Mouse (Mus musculus) kidney, embryonic 16.5 days (tissue): ENCODE results near the gene Dbndd2. TPM values are rescaled to one million over a fixed set of nuclear protein-coding genes. Genes with fewer than 3 reads are reported as not detected.
A peak's percentile ranks its signal among the peaks of the same experiment; 100 is the strongest.

Source experiments
- ATAC-seq: fragments of 200-750 bp; cut with Nextera tagmentation; 2 replicates; pipeline ENCODE4 v1.8.0; 2017; ENCODE audit warnings: moderate TSS enrichment; ENCODE audit not compliant: low FRiP score, low TSS enrichment
- H3K27ac ChIP-seq: fragments of 300-500 bp; sonication (generic); 2 replicates; pipeline ENCODE4 v1.5.1; 2014; ENCODE audit warnings: low read length
- H3K27me3 ChIP-seq: fragments of 300-500 bp; sonication (generic); 2 replicates; pipeline ENCODE4 v1.6.1; 2014; ENCODE audit warnings: low read length, control low read depth, mixed read lengths; ENCODE audit not compliant: insufficient read depth
- H3K36me3 ChIP-seq: fragments of 300-500 bp; sonication (generic); 2 replicates; pipeline ENCODE4 v1.6.1; 2014; ENCODE audit warnings: low read length, control low read depth, mixed read lengths; ENCODE audit not compliant: insufficient read depth
- H3K4me1 ChIP-seq: fragments of 300-500 bp; sonication (generic); 2 replicates; pipeline ENCODE4 v1.6.1; 2014; ENCODE audit warnings: low read length, control low read depth, mixed read lengths; ENCODE audit not compliant: insufficient read depth
- H3K4me2 ChIP-seq: fragments of 300-500 bp; sonication (generic); replicated peaks from 2 replicates; pipeline ENCODE4 v1.6.1; 2014; ENCODE audit warnings: low read depth, low read length
- H3K4me3 ChIP-seq: fragments of 300-500 bp; sonication (generic); 2 replicates; pipeline ENCODE4 v1.5.1; 2014; ENCODE audit warnings: mild to moderate bottlenecking, low read length
- H3K9ac ChIP-seq: fragments of 300-500 bp; sonication (generic); replicated peaks from 2 replicates; pipeline ENCODE4 v1.6.1; 2014; ENCODE audit warnings: low read length
- H3K9me3 ChIP-seq: fragments of 300-500 bp; sonication (generic); 2 replicates; pipeline ENCODE4 v1.6.1; 2016; ENCODE audit warnings: low read length, control low read depth
- WGBS: fragments of 180-500 bp; shearing (Covaris S2); extraction: QIAGEN DNeasy Blood & Tissue Kit; methylation state at CpG from one replicate; pipeline ENCODE4 v1.1.7; 2014; 5-methylcytosine and 5-hydroxymethylcytosine counted together
- polyA plus RNA-seq: library from polyadenylated mRNA; unstranded; fragments of >200 nt; fragmentation: Nextera tagmentation; extraction: Ambion mirVana; gene quantifications from 2 replicates; pipeline ENCODE4 v1.2.1, GENCODE M21; 2015

The Dbndd2 gene
- polyA plus RNA-seq, 1 experiment from 2014 or later: 18.2 TPM

- Histone ChIP-seq H3K4me3 (peak within 1 kb of the TSS; percentile 91), H3K9me3 (no peaks in the 10 kb centered on the region), H3K9ac (peak within 1 kb of the TSS; percentile 83), H3K4me1 (peaks cover 21% of the 10 kb centered on the region), H3K4me2 (peak within 1 kb of the TSS; percentile 75), H3K36me3 (peaks cover 11% of the 10 kb centered on the region; the same call in 1 of the 2 replicates), H3K27me3 (no peaks in the 10 kb centered on the region), H3K27ac (peak within 1 kb of the TSS; percentile 83)
- peak; percentile 98 for ATAC-seq
- under 1% methylated on average over 64 of the region's 79 CpGs for WGBS
Observed at GRCm38 (mm10) chr2:164460745-164461551, 25.0 kb upstream of the Dbndd2 start, which contains the start of gene Gm20458. TSS of gene Gm20458 (plus strand) at chr2:164460967.

- Histone ChIP-seq H3K9me3 (no peaks in the 10 kb centered on the region), H3K4me3 (no peak overlapping the region), H3K36me3 (peaks cover 11% of the 10 kb centered on the region), H3K4me2 (no peak overlapping the region), H3K4me1 (peaks cover 6% of the 10 kb centered on the region), H3K9ac (no peak overlapping the region), H3K27ac (no peak overlapping the region), H3K27me3 (no peaks in the 10 kb centered on the region)
- ATAC-seq: no peak
Observed at GRCm38 (mm10) chr2:164465161-164465560, 20.7 kb upstream of the Dbndd2 start.

GRCm38 (mm10) chr2:164466787-164467186, 19.1 kb upstream of the Dbndd2 start:
- H3K27me3 ChIP-seq: no peaks in the 10 kb centered on the region
- ATAC-seq: no peak
- H3K4me1 ChIP-seq: peaks cover 4% of the 10 kb centered on the region
- no peak overlapping the region for H3K9ac ChIP-seq
- WGBS: 72% methylated on average over 5 of the region's 5 CpGs
- peaks cover 11% of the 10 kb centered on the region for H3K36me3 ChIP-seq
- H3K4me3 ChIP-seq: no peak overlapping the region
- H3K27ac ChIP-seq: no peak overlapping the region
- H3K4me2 ChIP-seq: no peak overlapping the region
- no peaks in the 10 kb centered on the region for H3K9me3 ChIP-seq

GRCm38 (mm10) chr2:164470254-164470653, 15.7 kb upstream of the Dbndd2 start:
- peaks cover 17% of the 10 kb centered on the region; the same call in 1 of the 2 replicates for H3K36me3 ChIP-seq
- no peak overlapping the region for H3K9ac ChIP-seq
- no peak overlapping the region for H3K4me2 ChIP-seq
- no peak overlapping the region for H3K27ac ChIP-seq
- H3K9me3 ChIP-seq: no peaks in the 10 kb centered on the region
- WGBS: 25% methylated on average over 10 of the region's 10 CpGs
- H3K27me3 ChIP-seq: no peaks in the 10 kb centered on the region
- H3K4me3 ChIP-seq: no peak overlapping the region
- ATAC-seq: 0 out of 2 replicates have a peak, but pooled peaks have one; percentile 35
- H3K4me1 ChIP-seq: no peaks in the 10 kb centered on the region

DNA sequence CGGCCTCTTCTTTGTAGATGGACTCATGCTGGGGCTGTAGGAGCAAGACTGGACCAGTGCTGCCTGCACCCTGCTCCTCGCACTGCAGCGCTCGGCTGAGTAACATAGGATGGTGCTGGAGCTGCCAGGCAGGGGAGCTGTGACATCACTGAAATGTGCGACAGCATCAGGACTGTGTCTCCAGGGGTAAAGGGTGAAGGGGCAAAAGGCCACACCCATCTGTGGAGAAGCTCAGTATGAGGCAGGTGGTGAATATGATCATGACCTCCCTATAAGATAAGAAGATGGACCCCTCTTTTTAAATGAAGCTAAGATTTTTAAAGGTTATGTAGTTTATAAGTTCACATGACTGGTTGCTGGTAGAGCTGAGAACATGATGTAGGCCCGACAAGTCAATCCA, 12.3 kb upstream of the Dbndd2 start, which contains the start of gene Trp53tg5:
TSS of gene Trp53tg5 (minus strand) at position 101 of the 400 bp plus-strand sequence.
- WGBS: 82% methylated on average over 6 of the region's 6 CpGs
- no peak for ATAC-seq
- Histone ChIP-seq H3K36me3 (0 out of 2 replicates have a peak, but pooled peaks cover 14% of the 10 kb centered on the region), H3K27me3 (no peaks in the 10 kb centered on the region), H3K4me3 (no peak within 1 kb of the TSS), H3K4me1 (no peaks in the 10 kb centered on the region), H3K4me2 (no peak within 1 kb of the TSS), H3K9me3 (no peaks in the 10 kb centered on the region), H3K9ac (no peak within 1 kb of the TSS), H3K27ac (no peak within 1 kb of the TSS)

DNA sequence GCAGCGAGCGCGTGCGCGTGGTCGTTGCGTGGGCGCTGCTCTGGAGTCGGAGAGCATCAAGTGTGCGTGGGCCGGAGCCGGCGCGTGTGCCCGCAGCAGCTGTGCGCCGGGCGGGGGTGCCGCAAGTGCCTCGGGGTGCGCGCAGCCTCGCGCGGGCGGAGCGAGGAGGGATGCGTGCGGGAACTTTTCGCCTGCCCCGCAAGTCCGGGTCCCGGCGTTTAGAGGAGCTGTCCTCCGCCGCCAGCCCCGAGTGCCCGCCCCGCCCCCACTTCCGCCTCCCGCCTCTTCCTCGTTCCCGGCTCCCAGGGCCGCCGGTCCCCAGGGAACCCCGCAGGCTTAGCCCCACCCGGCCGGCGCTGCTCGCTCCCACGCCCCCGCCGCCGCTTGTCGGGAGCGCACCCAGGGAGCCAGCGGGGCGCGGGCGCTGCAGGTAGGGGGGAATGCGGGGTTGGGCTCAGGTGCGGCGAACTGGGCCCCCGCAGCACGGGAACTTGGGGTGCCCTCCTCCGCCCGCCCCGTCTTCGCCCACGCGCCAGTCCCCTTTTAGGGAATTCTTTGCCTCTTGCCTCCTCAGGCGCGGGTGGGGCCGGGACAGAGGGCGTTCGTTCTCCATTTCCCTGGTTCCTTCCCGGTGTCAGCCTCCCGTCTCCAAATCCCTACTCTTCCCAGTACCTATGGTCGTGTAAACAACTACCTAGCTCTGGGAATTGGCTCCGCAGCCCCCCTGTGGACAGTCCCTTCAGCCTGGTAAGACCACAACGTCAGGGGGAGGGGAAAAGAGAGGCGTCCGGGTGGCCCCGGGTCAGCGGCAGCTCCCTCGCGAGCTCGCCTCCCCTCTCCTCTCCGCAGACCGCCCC, 580 bp downstream of the Dbndd2 start:
- H3K9me3 ChIP-seq: no peaks in the 10 kb centered on the region
- H3K27me3 ChIP-seq: peaks cover 4% of the 10 kb centered on the region
- no peak overlapping the region for H3K27ac ChIP-seq
- H3K36me3 ChIP-seq: peaks cover 6% of the 10 kb centered on the region; the same call in 1 of the 2 replicates
- peaks cover 18% of the 10 kb centered on the region for H3K4me1 ChIP-seq
- peak overlapping the region; percentile 67 for H3K9ac ChIP-seq
- peak; percentile 52 for ATAC-seq
- H3K4me2 ChIP-seq: peak overlapping the region; percentile 82
- WGBS: under 1% methylated on average over 77 of the region's 90 CpGs
- H3K4me3 ChIP-seq: peak overlapping the region; percentile 58

GRCm38 (mm10) chr2:164487115-164487527, 1.2 kb downstream of the Dbndd2 start:
- Histone ChIP-seq H3K4me2 (peak overlapping the region; percentile 82), H3K36me3 (peaks cover 6% of the 10 kb centered on the region; the same call in 1 of the 2 replicates), H3K4me3 (peak overlapping the region; percentile 58), H3K27me3 (peaks cover 4% of the 10 kb centered on the region), H3K27ac (no peak overlapping the region), H3K9me3 (no peaks in the 10 kb centered on the region), H3K9ac (peak overlapping the region; percentile 67), H3K4me1 (peaks cover 18% of the 10 kb centered on the region)
- WGBS: 7% methylated on average over 11 of the region's 11 CpGs
- ATAC-seq: peak; percentile 32; the same call in 1 of the 2 replicates

GRCm38 (mm10) chr2:164487812-164488211, 1.9 kb downstream of the Dbndd2 start:
- H3K27ac ChIP-seq: no peak overlapping the region
- H3K27me3 ChIP-seq: peaks cover 4% of the 10 kb centered on the region
- H3K9me3 ChIP-seq: no peaks in the 10 kb centered on the region
- peaks cover 18% of the 10 kb centered on the region for H3K4me1 ChIP-seq
- H3K4me3 ChIP-seq: no peak overlapping the region
- WGBS: 77% methylated on average over 9 of the region's 9 CpGs
- no peak for ATAC-seq
- no peak overlapping the region for H3K9ac ChIP-seq
- H3K36me3 ChIP-seq: peaks cover 6% of the 10 kb centered on the region; the same call in 1 of the 2 replicates
- no peak overlapping the region for H3K4me2 ChIP-seq

- no peak for ATAC-seq
- no peak overlapping the region for H3K9ac ChIP-seq
- 54% methylated on average over 2 of the region's 2 CpGs for WGBS
Observed at GRCm38 (mm10) chr2:164494126-164494525, 8.2 kb downstream of the Dbndd2 start.

More at GRCm38 (mm10) chr2:164494126-164494525, 8.2 kb downstream of the Dbndd2 start:
- peaks cover 6% of the 10 kb centered on the region; the same call in 1 of the 2 replicates for H3K36me3 ChIP-seq
- no peak overlapping the region for H3K4me3 ChIP-seq
- H3K27me3 ChIP-seq: no peaks in the 10 kb centered on the region
- H3K9me3 ChIP-seq: no peaks in the 10 kb centered on the region
- no peak overlapping the region for H3K27ac ChIP-seq
- H3K4me2 ChIP-seq: no peak overlapping the region
- H3K4me1 ChIP-seq: peaks cover 13% of the 10 kb centered on the region
